Mouse (Mus musculus): Measurements from ENCODE around the gene Zfp995.
"Not testable (repeated sequence)": the region's sequence is repeated elsewhere in the genome, so short reads cannot be mapped to it uniquely, and the experiment has no call there.

Zfp995 gene

DNA sequence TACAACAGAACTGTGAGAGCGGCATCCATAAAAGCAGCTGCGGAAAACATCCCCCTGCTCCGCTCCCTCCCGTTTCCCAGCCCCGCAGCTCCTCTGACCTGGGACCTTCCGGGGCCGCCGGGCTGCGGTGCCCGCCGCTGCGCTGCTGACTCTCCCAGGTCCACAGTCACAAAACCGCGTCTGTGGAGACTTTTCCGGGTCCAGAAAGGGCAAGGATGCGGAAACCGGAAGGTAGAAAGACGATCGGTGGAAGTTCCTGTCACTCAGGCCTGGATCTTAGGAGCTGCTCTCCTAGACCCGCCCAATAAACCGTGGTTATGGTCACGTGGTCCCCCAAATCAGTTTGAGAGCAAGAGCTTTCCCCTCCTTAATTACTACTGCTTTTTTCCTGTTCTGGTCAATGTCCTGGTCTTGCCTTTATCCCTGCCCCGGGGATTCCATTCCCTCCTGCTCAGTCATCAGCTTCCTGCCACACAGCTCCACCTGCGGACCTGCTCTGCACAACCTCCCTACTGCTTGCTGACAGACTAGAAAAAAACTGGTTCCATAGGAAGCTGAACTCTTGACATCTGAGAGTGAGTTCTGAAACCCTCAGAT, at the start of gene Zfp995:
TSS of gene Zfp995 (minus strand) at position 471 of the 597 bp plus-strand sequence.
- in situ Hi-C loops (cut with MseI, MboI), result not testable (repeated sequence)

- in situ Hi-C loops (cut with MseI, MboI), result no loop called here
These were observed 687 bp downstream of the Zfp995 start for GRCm38 (mm10) chr17:21909039-21909438.

GRCm38 (mm10) chr17:21871256-21871655, 38.5 kb downstream of the Zfp995 start:
- in situ Hi-C loops (cut with MseI, MboI), result no loop called here

GRCm38 (mm10) chr17:21846322-21846582, 63.5 kb downstream of the Zfp995 start:
- in situ Hi-C loops (cut with MseI, MboI), result not testable (repeated sequence)

DNA sequence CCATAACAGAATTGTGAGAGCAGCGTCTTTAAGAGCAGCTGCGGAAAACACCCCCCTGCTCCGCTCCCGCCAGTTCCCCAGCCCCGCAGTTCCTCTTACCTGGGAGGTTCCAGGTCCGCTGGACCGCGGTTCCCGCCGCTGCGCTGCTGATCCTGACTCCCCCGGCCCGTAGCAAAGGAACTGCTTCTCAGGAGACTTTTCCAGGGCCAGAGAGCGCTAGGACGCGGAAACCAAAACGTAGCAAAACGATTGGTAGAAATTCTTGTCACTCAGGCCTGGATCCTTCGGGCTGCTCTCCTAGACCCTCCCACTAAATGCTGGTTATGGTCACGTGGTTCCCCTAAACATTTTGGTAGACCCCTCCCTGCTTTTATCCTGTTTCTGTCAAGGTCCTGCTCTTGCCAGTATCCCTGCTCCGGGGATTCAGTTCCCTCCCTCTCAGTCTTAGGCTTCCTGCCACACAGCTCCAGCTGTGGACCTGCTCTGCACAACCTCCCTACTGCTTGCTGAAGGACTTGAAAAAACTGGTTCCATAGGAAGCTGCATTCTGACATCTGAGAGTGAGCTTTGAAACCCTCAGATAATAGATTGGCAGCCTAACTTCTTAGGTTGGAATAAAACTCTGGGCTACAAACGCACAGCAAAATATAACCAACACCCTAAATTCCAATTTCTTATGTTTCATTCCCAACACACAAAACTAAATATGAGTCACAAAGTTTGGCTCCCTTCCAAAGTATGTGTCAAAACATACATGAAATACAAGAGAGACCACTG, 64.0 kb downstream of the Zfp995 start, which contains the start of gene Zfp820:
TSS of gene Zfp820 (minus strand) at position 228 of the 777 bp plus-strand sequence.
- in situ Hi-C loops (cut with MseI, MboI), result no loop called here

- in situ Hi-C loops (cut with MseI, MboI), result no loop called here
These were observed 71.2 kb downstream of the Zfp995 start for GRCm38 (mm10) chr17:21838510-21838909.
